Mouse (Mus musculus) embryonic fibroblast, embryonic 13.5 days (primary cell): ENCODE data around the gene Ambra1.

ENCODE experiments used
- CTCF ChIP-seq: IDR thresholded peaks from 2 replicates; pipeline ENCODE4 v1.5.1; 2011; ENCODE audit warnings: mild to moderate bottlenecking, control low read depth, low read length, moderate library complexity, borderline replicate concordance; ENCODE audit not compliant: insufficient read depth
- POLR2A ChIP-seq: IDR thresholded peaks from 2 replicates; pipeline ENCODE4 v1.6.1; 2011; ENCODE audit warnings: low read depth, mild to moderate bottlenecking, control low read depth, low read length, moderate library complexity

DNA sequence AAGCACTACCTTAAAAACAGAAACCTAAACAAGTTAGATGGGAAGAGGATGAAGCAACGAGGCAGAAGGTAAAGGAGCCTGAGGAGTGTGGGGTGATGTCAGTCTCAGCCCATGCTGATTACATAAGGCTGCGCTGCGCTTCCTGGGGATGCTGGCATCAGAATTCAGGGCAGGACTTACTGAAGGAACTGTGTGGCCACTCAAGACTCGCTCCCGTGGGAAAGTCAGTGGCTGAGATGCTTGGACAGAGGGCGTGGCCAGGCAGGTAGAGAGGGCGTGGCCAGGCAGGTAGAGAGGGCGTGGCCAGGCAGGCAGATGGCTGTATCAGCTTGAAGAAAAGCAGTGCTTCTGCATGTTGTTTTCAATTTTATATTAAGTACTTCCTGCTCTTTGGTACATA lies 46.0 kb upstream of the Ambra1 start:
- TF ChIP-seq CTCF (no peak), POLR2A (no peak)
